19 mouse cellular contexts compared by ENCODE assay signal in genomic region chr13:110665073-110665800, GRCm38 (mm10).
DNase-seq lines count a peak whose midpoint lies in the region; ATAC-seq and TF ChIP-seq lines count a peak whose summit lies in the region.
"Had no signal": no experiment of that assay in that cellular context is flagged by ENCODE, and none has a peak within 500 bp of the region (broad histone marks: within the 10 kb centered on the region; RNA-seq: fewer than 3 reads in every experiment).

No protein-coding gene starts in this region.

- no peak overlapping the region for H3K4me3 ChIP-seq in kidney, adult 2 months (ENCODE audit: insufficient read depth, low read depth, low read length)
- no peak overlapping the region for H3K4me3 ChIP-seq in liver, embryonic 16.5 days (ENCODE audit: low read depth, low read length)
- H3K4me3 ChIP-seq in stomach, embryonic 15.5 days (replicated peaks), result no peak overlapping the region
- H3K4me3 ChIP-seq in forebrain, embryonic 12.5 days (replicated peaks), result no peak overlapping the region
- no peak overlapping the region for H3K4me3 ChIP-seq in heart, embryonic 11.5 days (ENCODE audit: low read depth, low read length)
- H3K4me3 ChIP-seq: forebrain, embryonic 15.5 days; heart, embryonic 10.5 days had no signal

- WGBS in kidney, adult 2 months, result 56% methylated on average over 2 of the region's 2 CpGs
- WGBS in liver, embryonic 16.5 days (ENCODE audit: insufficient replicate concordance), result 33% methylated on average over 2 of the region's 2 CpGs
- WGBS in stomach, embryonic 15.5 days, result 33% methylated on average over 2 of the region's 2 CpGs
- 46% methylated on average over 2 of the region's 2 CpGs for WGBS in forebrain, embryonic 12.5 days
- 63% methylated on average over 2 of the region's 2 CpGs for WGBS in heart, embryonic 11.5 days (ENCODE audit: insufficient replicate concordance)

- no peak overlapping the region for H3K9ac ChIP-seq in liver, embryonic 16.5 days (ENCODE audit: low read depth, low read length)
- H3K9ac ChIP-seq in stomach, embryonic 15.5 days, result no peak overlapping the region
- H3K9ac ChIP-seq in forebrain, embryonic 12.5 days, result no peak overlapping the region
- H3K9ac ChIP-seq in heart, embryonic 11.5 days (ENCODE audit: low read depth, low read length), result no peak overlapping the region
- H3K9ac ChIP-seq: forebrain, embryonic 15.5 days had no signal

- TF ChIP-seq POLR2A in kidney, adult 2 months (IDR thresholded peaks at IDR 0.05; ENCODE audit: low read depth, low read length), result no peak

- H3K9me3 ChIP-seq in liver, embryonic 16.5 days (replicated peaks; ENCODE audit: control insufficient read depth, low read length), result no peaks in the 10 kb centered on the region
- no peaks in the 10 kb centered on the region for H3K9me3 ChIP-seq in stomach, embryonic 15.5 days
- no peaks in the 10 kb centered on the region for H3K9me3 ChIP-seq in forebrain, embryonic 12.5 days
- H3K9me3 ChIP-seq in heart, embryonic 11.5 days (replicated peaks; ENCODE audit: control insufficient read depth, low read length), result no peaks in the 10 kb centered on the region
- H3K9me3 ChIP-seq: forebrain, embryonic 15.5 days; heart, embryonic 10.5 days had no signal

- no peak overlapping the region for H3K4me2 ChIP-seq in liver, embryonic 16.5 days (ENCODE audit: low read depth, low read length)
- H3K4me2 ChIP-seq in stomach, embryonic 15.5 days, result no peak overlapping the region
- no peak overlapping the region for H3K4me2 ChIP-seq in forebrain, embryonic 12.5 days
- H3K4me2 ChIP-seq in heart, embryonic 11.5 days, result no peak overlapping the region
- H3K4me2 ChIP-seq: forebrain, embryonic 15.5 days had no signal

- ATAC-seq in liver, embryonic 16.5 days (ENCODE audit: low read depth), result peak; percentile 71
- peak; percentile 31; the same call in 1 of the 2 replicates for ATAC-seq in stomach, embryonic 15.5 days (ENCODE audit: insufficient read depth, low FRiP score, low read depth)
- ATAC-seq in forebrain, embryonic 12.5 days (ENCODE audit: low FRiP score), result no peak
- ATAC-seq in heart, embryonic 11.5 days (replicated peaks; ENCODE audit: insufficient number of reproducible peaks, low FRiP score, low TSS enrichment), result no peak
- ATAC-seq: forebrain, embryonic 15.5 days; midbrain, embryonic 16.5 days had no signal

- peak; percentile 9 for DNase-seq in kidney, adult 9 months
- no peak for DNase-seq in kidney, adult 2 months
- peak; percentile 69 for DNase-seq in hindlimb bud, embryonic 11.5 days (ENCODE audit: extremely low spot score, low read depth, low spot score)
- no peak for DNase-seq in B cell, adult 2 months
- DNase-seq: adrenal gland, postnatal 14 days; cerebellum, postnatal 25 days; gastrocnemius, postnatal 25 days; heart, postnatal 4 days; right cerebral cortex, postnatal 25 days; thymus, postnatal 4 days had no signal

- H3K36me3 ChIP-seq in kidney, adult 2 months (ENCODE audit: control insufficient read depth, insufficient read depth, low read length), result no peaks in the 10 kb centered on the region
- H3K36me3 ChIP-seq in liver, embryonic 16.5 days (ENCODE audit: control insufficient read depth, insufficient read depth), result no peaks in the 10 kb centered on the region
- H3K36me3 ChIP-seq in stomach, embryonic 15.5 days, result no peaks in the 10 kb centered on the region
- H3K36me3 ChIP-seq in forebrain, embryonic 12.5 days (replicated peaks), result no peaks in the 10 kb centered on the region
- H3K36me3 ChIP-seq in heart, embryonic 11.5 days (ENCODE audit: control insufficient read depth, insufficient read depth, low read length), result no peaks in the 10 kb centered on the region
- H3K36me3 ChIP-seq: forebrain, embryonic 15.5 days; G1E; heart, embryonic 10.5 days had no signal

- H3K4me1 ChIP-seq in kidney, adult 2 months (ENCODE audit: control insufficient read depth, insufficient read depth, low read length), result no peaks in the 10 kb centered on the region
- H3K4me1 ChIP-seq in liver, embryonic 16.5 days (ENCODE audit: control insufficient read depth, low read depth, low read length), result no peaks in the 10 kb centered on the region
- no peaks in the 10 kb centered on the region for H3K4me1 ChIP-seq in stomach, embryonic 15.5 days
- H3K4me1 ChIP-seq in forebrain, embryonic 12.5 days, result 0 out of 2 replicates have a peak, but pooled peaks cover 4% of the 10 kb centered on the region
- no peaks in the 10 kb centered on the region for H3K4me1 ChIP-seq in heart, embryonic 11.5 days (ENCODE audit: control insufficient read depth, insufficient read depth, low read length)
- H3K4me1 ChIP-seq: forebrain, embryonic 15.5 days; heart, embryonic 10.5 days had no signal

- H3K27ac ChIP-seq in kidney, adult 2 months (ENCODE audit: insufficient read depth, low read depth, low read length), result no peak overlapping the region
- no peak overlapping the region for H3K27ac ChIP-seq in liver, embryonic 16.5 days (ENCODE audit: low read length)
- H3K27ac ChIP-seq in stomach, embryonic 15.5 days, result peak overlapping the region; percentile 16; the same call in 1 of the 2 replicates
- H3K27ac ChIP-seq in forebrain, embryonic 12.5 days, result no peak overlapping the region
- no peak overlapping the region for H3K27ac ChIP-seq in heart, embryonic 11.5 days (ENCODE audit: low read depth, low read length)
- H3K27ac ChIP-seq: forebrain, embryonic 15.5 days; heart, embryonic 10.5 days; macrophage had no signal

- no peaks in the 10 kb centered on the region for H3K27me3 ChIP-seq in kidney, adult 2 months (replicated peaks; ENCODE audit: control insufficient read depth, insufficient read depth, low read length)
- H3K27me3 ChIP-seq in liver, embryonic 16.5 days (ENCODE audit: control insufficient read depth, insufficient read depth, low read depth, low read length), result no peaks in the 10 kb centered on the region
- no peaks in the 10 kb centered on the region for H3K27me3 ChIP-seq in stomach, embryonic 15.5 days (replicated peaks)
- no peaks in the 10 kb centered on the region for H3K27me3 ChIP-seq in forebrain, embryonic 12.5 days
- H3K27me3 ChIP-seq in heart, embryonic 11.5 days (ENCODE audit: control insufficient read depth, insufficient read depth, low read length), result no peaks in the 10 kb centered on the region
- H3K27me3 ChIP-seq: forebrain, embryonic 15.5 days had no signal

- no peak; the same call in 1 of the 2 replicates for TF ChIP-seq CTCF in kidney, adult 2 months (conservative IDR thresholded peaks at IDR 0.05; ENCODE audit: insufficient read depth, insufficient read length, low read depth, low read length)

Comparison
In these comparisons a context has a peak if more than half of its experiments do, and no peak if none do; other contexts are left out.
1. DNase-seq: peak in kidney, adult 9 months (single experiment) and hindlimb bud, embryonic 11.5 days (single experiment); none in kidney, adult 2 months (single experiment) and B cell, adult 2 months (0 of 2).
2. ATAC-seq: peak in liver, embryonic 16.5 days (single experiment) and stomach, embryonic 15.5 days (single experiment); none in forebrain, embryonic 12.5 days (single experiment) and heart, embryonic 11.5 days (single experiment).